Mouse (Mus musculus) stomach, embryonic 15.5 days (tissue): ENCODE measurements around the gene Nrn1l. TPM values are rescaled to one million over a fixed set of nuclear protein-coding genes. Genes with fewer than 3 reads are reported as not detected.

Experiments used
- ATAC-seq: fragments of 200-750 bp; cut with Nextera tagmentation; 2 replicates; pipeline ENCODE4 v1.8.0; 2017; ENCODE audit warnings: low read depth, moderate number of reproducible peaks, moderate TSS enrichment; ENCODE audit not compliant: insufficient read depth, low FRiP score
- H3K27ac ChIP-seq: fragments of 300-500 bp; sonication (generic); 2 replicates; pipeline ENCODE4 v1.5.1; 2015; ENCODE audit warnings: mild to moderate bottlenecking, inconsistent platforms
- H3K27me3 ChIP-seq: fragments of 300-500 bp; sonication (generic); replicated peaks from 2 replicates; pipeline ENCODE4 v1.6.1; 2015; ENCODE audit warnings: inconsistent platforms
- H3K36me3 ChIP-seq: fragments of 300-500 bp; sonication (generic); 2 replicates; pipeline ENCODE4 v1.6.1; 2015; ENCODE audit warnings: inconsistent platforms
- H3K4me1 ChIP-seq: fragments of 300-500 bp; sonication (generic); 2 replicates; pipeline ENCODE4 v1.6.1; 2015; ENCODE audit warnings: inconsistent platforms
- H3K4me2 ChIP-seq: fragments of 300-500 bp; sonication (generic); 2 replicates; pipeline ENCODE4 v1.6.1; 2015; ENCODE audit warnings: mild to moderate bottlenecking, inconsistent platforms
- H3K4me3 ChIP-seq: fragments of 300-500 bp; sonication (generic); replicated peaks from 2 replicates; pipeline ENCODE4 v1.5.1; 2015; ENCODE audit warnings: inconsistent platforms
- H3K9ac ChIP-seq: fragments of 300-500 bp; sonication (generic); 2 replicates; pipeline ENCODE4 v1.6.1; 2015; ENCODE audit warnings: inconsistent platforms
- H3K9me3 ChIP-seq: fragments of 300-500 bp; sonication (generic); 2 replicates; pipeline ENCODE4 v1.6.1; 2016; ENCODE audit warnings: inconsistent platforms
- WGBS: fragments of 180-500 bp; shearing (Covaris S2); methylation state at CpG from one replicate; pipeline ENCODE4 v1.1.7; 2015; 5-methylcytosine and 5-hydroxymethylcytosine counted together
- polyA plus RNA-seq: library from polyadenylated mRNA; unstranded; fragments of >200 nt; fragmentation: Nextera tagmentation; extraction: Ambion mirVana; gene quantifications from 2 replicates; pipeline ENCODE4 v1.2.1, GENCODE M21; 2015

Nrn1l gene
- 0.31 and 0.63 TPM in 2 replicates for polyA plus RNA-seq

DNA sequence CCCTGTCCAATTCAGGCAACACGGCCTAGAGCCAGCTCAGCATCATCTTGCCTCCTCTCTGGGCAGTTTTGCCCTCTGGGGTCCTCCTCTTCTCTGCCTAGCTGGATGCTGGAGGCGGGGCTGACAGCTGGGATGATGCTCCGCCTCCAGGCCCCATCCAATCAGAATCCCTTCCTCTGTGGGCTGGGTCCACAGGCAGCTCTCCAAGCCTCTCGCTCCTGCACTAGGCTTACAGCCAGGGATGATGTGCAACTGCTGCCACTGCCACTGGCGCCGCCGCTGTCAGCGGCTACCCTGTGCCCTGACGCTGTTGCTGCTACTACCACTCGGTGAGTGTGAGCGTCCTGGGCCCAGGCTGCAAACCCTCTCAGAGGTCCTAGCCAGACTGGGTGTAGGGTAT is at the start of gene Nrn1l:
Nrn1l (plus strand) TSS at position 229 of the 400 bp plus-strand sequence.
- Histone ChIP-seq H3K9me3 (no peaks in the 10 kb centered on the region), H3K27ac (no peak within 1 kb of the TSS), H3K4me2 (peak within 1 kb of the TSS; percentile 24; the same call in 1 of the 2 replicates), H3K4me3 (no peak within 1 kb of the TSS), H3K4me1 (peaks cover 4% of the 10 kb centered on the region; the same call in 1 of the 2 replicates), H3K9ac (no peak within 1 kb of the TSS), H3K27me3 (no peaks in the 10 kb centered on the region), H3K36me3 (peaks cover 42% of the 10 kb centered on the region)
- ATAC-seq = peak; percentile 80; the same call in 1 of the 2 replicates
- 17% methylated on average over 11 of the region's 11 CpGs for WGBS

DNA sequence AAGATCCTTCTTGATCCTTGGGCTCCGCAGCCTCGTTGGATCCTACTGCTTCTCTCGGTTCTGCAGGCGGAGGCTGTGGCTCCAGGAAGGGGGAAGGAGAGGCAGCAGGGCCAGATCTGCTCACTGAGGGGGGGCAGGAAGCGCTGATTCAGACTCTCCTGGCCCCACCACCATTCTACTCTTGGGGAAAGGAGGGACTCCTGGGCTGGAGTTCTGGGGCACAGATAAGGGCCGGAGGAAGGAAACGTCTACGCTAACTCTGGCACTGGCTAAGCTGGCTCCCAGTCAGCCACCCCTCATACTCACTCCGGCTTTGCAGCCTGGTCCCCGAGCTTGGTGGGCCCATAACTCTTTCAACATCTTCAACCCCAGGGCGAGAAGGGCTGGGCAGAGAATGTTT is 46.7 kb upstream of the Nrn1l start:
- Histone ChIP-seq H3K9ac (no peak overlapping the region), H3K9me3 (no peaks in the 10 kb centered on the region), H3K4me2 (no peak overlapping the region), H3K27ac (no peak overlapping the region), H3K36me3 (peaks cover 47% of the 10 kb centered on the region), H3K4me3 (no peak overlapping the region), H3K27me3 (no peaks in the 10 kb centered on the region), H3K4me1 (peaks cover 6% of the 10 kb centered on the region; the same call in 1 of the 2 replicates)
- WGBS = 88% methylated on average over 11 of the region's 11 CpGs
- ATAC-seq = no peak

DNA sequence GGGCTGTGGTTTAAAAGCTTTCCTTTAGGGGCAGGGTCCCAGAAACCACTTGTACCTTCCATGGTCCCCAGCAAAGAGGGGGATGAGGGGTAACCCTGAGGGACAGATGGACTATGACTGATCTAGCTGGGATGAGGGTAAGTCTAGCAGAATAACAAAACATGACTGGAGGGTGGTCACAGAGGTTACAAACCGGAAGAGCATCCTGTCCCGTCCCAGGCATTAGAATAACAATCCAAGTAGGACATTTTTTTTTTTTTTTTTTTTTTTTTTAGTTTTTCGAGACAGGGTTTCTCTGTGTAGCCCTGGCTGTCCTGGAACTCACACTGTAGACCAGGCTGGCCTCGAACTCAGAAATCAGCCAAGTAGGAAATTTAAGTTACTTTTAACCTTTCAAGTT is 43.4 kb upstream of the Nrn1l start:
- Histone ChIP-seq H3K4me2 (no peak overlapping the region), H3K4me1 (peaks cover 6% of the 10 kb centered on the region; the same call in 1 of the 2 replicates), H3K36me3 (peaks cover 31% of the 10 kb centered on the region), H3K4me3 (no peak overlapping the region), H3K27me3 (no peaks in the 10 kb centered on the region), H3K27ac (no peak overlapping the region), H3K9ac (no peak overlapping the region), H3K9me3 (no peaks in the 10 kb centered on the region)
- ATAC-seq = no peak
- 79% methylated on average over 4 of the region's 4 CpGs for WGBS

DNA sequence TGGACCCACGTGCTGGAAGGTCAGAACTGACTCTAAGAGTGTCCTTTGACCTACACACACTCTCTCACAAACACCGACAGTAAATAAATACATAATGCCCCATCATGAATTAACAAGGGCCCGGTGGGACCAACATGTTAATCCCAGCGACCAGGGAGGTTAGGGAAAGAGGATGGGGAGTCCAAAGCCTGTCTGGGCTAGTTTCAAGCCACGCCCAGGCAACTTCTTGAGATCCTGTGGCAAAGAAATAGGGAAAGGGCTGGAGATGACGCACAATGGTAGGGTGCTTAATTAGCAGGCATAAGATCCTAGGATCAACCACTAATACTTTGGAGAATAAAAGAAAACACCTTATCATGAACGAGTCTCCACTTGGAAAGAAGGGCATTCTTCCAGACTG is 42.8 kb upstream of the Nrn1l start:
- Histone ChIP-seq H3K27me3 (no peaks in the 10 kb centered on the region), H3K4me1 (peaks cover 6% of the 10 kb centered on the region), H3K9me3 (no peaks in the 10 kb centered on the region), H3K4me3 (peak overlapping the region; percentile 14; the same call in 1 of the 2 replicates), H3K9ac (no peak overlapping the region), H3K4me2 (peak overlapping the region; percentile 43), H3K36me3 (peaks cover 27% of the 10 kb centered on the region), H3K27ac (no peak overlapping the region)
- ATAC-seq = no peak
- WGBS = 67% methylated on average over 7 of the region's 7 CpGs

DNA sequence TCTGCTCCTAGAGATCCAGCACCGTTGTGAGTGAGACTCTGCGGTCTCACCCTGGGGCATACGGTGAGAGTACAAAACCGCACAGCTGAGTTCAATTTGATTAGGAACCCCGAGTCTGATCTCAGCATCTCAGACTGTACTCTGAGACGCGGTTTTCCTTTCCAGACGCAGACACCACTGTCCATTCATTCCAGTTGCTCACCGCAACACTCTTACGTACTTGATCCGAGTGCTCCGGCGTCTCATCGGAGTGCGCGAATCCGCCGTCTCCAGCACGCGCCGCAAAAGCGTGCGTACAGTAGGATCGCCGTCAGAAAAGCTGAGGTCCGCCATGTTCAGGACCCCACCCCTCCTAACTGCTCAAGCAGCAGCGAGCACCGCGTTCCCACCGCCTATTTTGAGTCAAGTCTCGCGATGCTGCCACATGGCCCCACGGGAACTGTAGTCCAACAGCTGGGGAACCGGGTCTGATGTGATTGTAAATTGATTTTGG is 41.7 kb upstream of the Nrn1l start:
- Histone ChIP-seq H3K9me3 (no peaks in the 10 kb centered on the region), H3K4me1 (peaks cover 15% of the 10 kb centered on the region), H3K4me3 (peak overlapping the region; percentile 63), H3K27me3 (no peaks in the 10 kb centered on the region), H3K36me3 (peaks cover 19% of the 10 kb centered on the region), H3K27ac (peak overlapping the region; percentile 77), H3K4me2 (peak overlapping the region; percentile 60), H3K9ac (peak overlapping the region; percentile 56)
- peak; percentile 70; the same call in 1 of the 2 replicates for ATAC-seq
- WGBS = under 1% methylated on average over 34 of the region's 34 CpGs

DNA sequence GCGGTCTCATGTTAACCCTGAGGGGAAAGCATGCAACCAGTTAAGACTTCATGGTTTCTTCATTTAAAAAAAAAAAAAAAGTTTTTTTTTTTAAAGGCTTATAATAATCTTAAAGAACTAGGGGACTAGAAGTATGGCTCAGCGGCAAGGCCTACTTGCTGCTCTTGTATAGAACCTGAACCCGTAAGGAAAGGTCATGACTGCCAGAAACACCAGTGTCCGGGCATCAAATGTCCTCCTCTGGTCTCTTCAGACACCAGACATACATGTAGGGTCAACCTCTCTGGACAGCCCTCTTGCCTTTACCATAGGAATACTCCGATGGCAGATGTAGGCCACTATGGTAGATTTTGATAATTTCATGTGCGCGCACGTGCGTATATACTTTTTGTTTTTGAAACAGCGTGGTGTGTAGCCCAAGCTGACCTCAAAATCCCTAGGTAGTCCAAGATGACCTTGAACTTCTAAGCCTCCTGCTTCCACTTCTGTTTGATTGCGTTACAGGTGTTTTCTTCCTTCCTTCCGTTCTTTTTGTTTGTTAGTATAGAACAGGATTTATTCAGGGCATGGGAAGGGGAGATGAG is 41.1 kb upstream of the Nrn1l start:
- H3K9me3 ChIP-seq = no peaks in the 10 kb centered on the region
- peak overlapping the region; percentile 63; the same call in 1 of the 2 replicates for H3K4me3 ChIP-seq
- H3K4me2 ChIP-seq = no peak overlapping the region
- peaks cover 14% of the 10 kb centered on the region for H3K36me3 ChIP-seq
- H3K4me1 ChIP-seq = peaks cover 19% of the 10 kb centered on the region
- no peak for ATAC-seq
- 77% methylated on average over 12 of the region's 12 CpGs for WGBS
- no peak overlapping the region for H3K9ac ChIP-seq
- H3K27ac ChIP-seq = no peak overlapping the region
- H3K27me3 ChIP-seq = no peaks in the 10 kb centered on the region

DNA sequence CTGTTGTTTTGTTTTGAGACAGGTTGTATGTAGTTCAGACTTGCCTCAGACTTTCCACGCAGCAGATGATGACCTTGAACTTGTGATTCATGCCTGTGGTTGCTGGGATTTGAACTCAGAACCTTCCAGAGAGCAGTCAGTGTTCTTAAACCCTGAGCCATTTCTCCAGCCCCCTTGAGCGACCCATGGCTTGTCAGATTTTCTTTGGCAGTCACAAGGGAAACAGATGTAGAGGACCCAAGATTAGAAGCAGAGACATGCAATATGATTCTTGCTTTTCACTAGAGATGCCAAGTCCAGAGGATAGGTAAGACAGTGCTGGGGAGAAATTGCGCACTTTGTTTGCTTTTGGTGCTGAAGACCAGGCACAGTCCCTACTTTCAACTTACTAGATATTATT is 40.2 kb upstream of the Nrn1l start, which contains the start of gene Cenpt:
Cenpt (minus strand) TSS at position 101 of the 400 bp plus-strand sequence.
- Histone ChIP-seq H3K9me3 (no peaks in the 10 kb centered on the region), H3K4me3 (no peak within 1 kb of the TSS), H3K27ac (no peak within 1 kb of the TSS), H3K27me3 (no peaks in the 10 kb centered on the region), H3K4me1 (peaks cover 21% of the 10 kb centered on the region), H3K4me2 (no peak within 1 kb of the TSS), H3K36me3 (peaks cover 10% of the 10 kb centered on the region), H3K9ac (no peak within 1 kb of the TSS)
- WGBS = 88% methylated on average over 3 of the region's 3 CpGs
- no peak for ATAC-seq

DNA sequence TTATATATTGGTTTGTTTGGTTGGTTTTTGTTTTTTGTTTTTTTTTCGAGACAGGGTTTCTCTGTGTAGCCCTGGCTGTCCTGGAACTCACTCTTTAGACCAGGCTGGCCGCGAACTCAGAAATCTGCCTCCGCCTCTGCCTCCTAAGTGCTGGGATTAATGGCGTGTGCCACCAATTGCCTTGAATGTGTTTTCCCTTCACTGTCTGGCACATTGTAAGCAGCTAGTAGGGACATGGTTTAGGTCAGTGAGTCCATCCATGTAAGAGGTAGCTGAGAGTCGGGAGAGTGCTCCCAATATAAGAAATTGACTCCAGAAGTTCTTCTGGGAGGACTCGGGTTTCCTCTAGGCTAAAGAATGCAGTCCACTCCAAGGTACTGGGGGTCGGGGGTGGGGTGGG is 39.1 kb upstream of the Nrn1l start:
- 28% methylated on average over 8 of the region's 8 CpGs for WGBS

DNA sequence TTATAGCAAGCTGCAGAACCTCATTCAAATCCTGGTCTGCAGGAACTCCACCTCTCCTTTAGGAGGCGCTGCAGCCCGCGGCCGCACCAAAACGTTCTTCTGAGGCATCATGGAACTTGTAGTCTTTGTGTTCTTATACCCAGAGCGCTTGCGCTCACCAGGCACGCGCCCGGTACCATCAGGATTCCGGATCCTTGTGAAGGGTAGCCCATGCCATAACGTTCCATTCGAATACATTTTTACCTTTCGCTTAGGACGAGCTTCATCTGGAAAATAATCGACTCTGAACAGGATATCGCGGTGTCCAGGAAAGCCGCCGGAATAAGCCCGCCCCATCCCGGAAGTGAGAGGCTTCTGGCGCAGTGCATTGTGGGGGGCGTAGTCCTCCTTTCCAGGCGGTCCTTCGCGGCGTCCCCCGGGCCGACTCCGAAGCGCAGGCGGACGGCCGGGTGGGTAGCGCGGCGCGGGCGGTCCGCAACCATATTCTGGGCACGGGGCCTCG is 38.6 kb upstream of the Nrn1l start, which contains the start of gene Thap11:
Thap11 (plus strand) TSS at position 418 of the 502 bp plus-strand sequence.
- Histone ChIP-seq H3K4me2 (peak within 1 kb of the TSS; percentile 77), H3K36me3 (peaks cover 5% of the 10 kb centered on the region; the same call in 1 of the 2 replicates), H3K9ac (peak within 1 kb of the TSS; percentile 77), H3K4me1 (peaks cover 33% of the 10 kb centered on the region), H3K9me3 (no peaks in the 10 kb centered on the region), H3K4me3 (peak within 1 kb of the TSS; percentile 87), H3K27ac (peak within 1 kb of the TSS; percentile 87), H3K27me3 (no peaks in the 10 kb centered on the region)
- WGBS = under 1% methylated on average over 42 of the region's 43 CpGs
- peak; percentile 90 for ATAC-seq

More for the DNA sequence above, 39.1 kb upstream of the Nrn1l start:
- Histone ChIP-seq H3K36me3 (peaks cover 5% of the 10 kb centered on the region; the same call in 1 of the 2 replicates), H3K4me1 (peaks cover 28% of the 10 kb centered on the region), H3K4me2 (peak overlapping the region; percentile 43), H3K4me3 (peak overlapping the region; percentile 87), H3K27ac (no peak overlapping the region), H3K9me3 (no peaks in the 10 kb centered on the region), H3K9ac (no peak overlapping the region), H3K27me3 (no peaks in the 10 kb centered on the region)
- no peak; the same call in 1 of the 2 replicates for ATAC-seq

DNA sequence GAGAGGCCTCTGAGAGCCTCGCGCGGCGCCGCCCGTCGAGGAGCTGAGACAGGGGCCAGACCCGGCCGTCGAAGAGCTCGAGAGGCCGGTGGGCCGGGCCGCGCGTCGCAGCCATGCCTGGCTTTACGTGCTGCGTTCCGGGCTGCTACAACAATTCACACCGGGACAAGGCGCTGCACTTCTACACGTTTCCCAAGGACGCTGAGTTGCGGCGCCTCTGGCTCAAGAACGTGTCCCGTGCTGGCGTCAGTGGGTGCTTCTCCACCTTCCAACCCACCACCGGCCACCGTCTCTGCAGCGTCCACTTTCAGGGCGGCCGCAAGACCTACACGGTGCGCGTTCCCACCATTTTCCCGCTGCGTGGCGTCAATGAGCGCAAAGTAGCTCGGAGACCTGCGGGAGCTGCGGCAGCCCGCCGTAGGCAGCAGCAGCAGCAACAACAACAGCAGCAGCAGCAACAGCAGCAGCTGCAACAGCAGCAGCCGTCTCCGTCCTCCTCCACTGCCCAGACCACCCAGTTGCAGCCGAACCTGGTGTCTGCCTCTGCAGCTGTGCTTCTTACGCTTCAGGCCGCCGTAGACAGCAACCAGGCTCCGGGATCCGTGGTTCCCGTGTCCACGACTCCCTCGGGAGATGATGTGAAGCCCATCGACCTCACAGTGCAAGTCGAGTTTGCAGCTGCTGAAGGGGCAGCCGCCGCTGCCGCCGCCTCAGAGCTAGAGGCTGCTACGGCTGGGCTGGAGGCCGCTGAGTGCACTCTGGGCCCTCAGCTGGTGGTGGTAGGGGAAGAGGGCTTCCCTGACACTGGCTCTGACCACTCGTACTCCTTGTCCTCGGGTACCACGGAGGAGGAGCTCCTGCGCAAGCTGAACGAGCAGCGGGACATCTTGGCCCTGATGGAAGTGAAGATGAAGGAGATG is 37.9 kb upstream of the Nrn1l start:
- ATAC-seq = peak; percentile 0; the same call in 1 of the 2 replicates
- peak overlapping the region; percentile 87 for H3K27ac ChIP-seq
- peak overlapping the region; percentile 87 for H3K4me3 ChIP-seq
- H3K27me3 ChIP-seq = no peaks in the 10 kb centered on the region
- peaks cover 5% of the 10 kb centered on the region; the same call in 1 of the 2 replicates for H3K36me3 ChIP-seq
- peak overlapping the region; percentile 77 for H3K4me2 ChIP-seq
- under 1% methylated on average over 71 of the region's 71 CpGs for WGBS
- H3K4me1 ChIP-seq = peaks cover 34% of the 10 kb centered on the region
- no peaks in the 10 kb centered on the region for H3K9me3 ChIP-seq
- peak overlapping the region; percentile 77 for H3K9ac ChIP-seq

DNA sequence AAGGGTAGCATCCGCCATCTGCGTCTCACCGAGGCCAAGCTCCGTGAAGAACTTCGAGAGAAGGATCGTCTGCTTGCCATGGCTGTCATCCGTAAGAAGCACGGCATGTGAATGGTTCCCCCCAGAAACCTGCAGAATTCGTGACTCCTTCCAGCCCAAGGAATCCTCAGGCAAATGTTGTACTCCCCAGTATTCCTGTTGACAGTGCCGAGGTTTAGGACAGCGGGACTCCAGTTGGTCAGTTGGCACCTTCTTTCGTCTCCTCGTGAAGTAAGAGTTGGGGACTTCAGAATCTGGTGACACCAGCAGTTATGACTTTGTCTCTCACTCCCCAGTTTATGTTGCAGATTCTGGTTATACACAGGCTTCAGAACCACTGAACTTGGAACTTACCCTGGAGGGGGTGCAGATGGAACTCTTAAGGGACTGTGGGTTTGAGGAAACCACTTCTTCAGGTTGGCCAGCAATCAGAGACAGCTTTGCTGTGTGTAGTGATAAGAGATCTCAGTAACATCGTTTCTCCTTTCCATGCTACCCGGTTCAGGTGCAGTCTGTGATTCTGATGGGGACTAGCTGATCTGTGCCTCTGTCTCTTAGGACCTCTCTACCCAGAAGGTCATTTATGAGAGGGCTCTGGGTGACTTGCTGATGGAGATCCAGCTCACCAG is 37.1 kb upstream of the Nrn1l start:
- Histone ChIP-seq H3K9me3 (no peaks in the 10 kb centered on the region), H3K4me2 (peak overlapping the region; percentile 77), H3K4me1 (peaks cover 30% of the 10 kb centered on the region), H3K36me3 (peaks cover 5% of the 10 kb centered on the region; the same call in 1 of the 2 replicates), H3K4me3 (peak overlapping the region; percentile 87), H3K27ac (peak overlapping the region; percentile 87; the same call in 1 of the 2 replicates), H3K27me3 (no peaks in the 10 kb centered on the region), H3K9ac (peak overlapping the region; percentile 77; the same call in 1 of the 2 replicates)
- no peak for ATAC-seq
- WGBS = 12% methylated on average over 15 of the region's 15 CpGs
